Mouse (Mus musculus): Measurements from ENCODE around the gene Lrrc57.
"Not testable (repeated sequence)": the region's sequence is repeated elsewhere in the genome, so short reads cannot be mapped to it uniquely, and the experiment has no call there.

The Lrrc57 gene

DNA sequence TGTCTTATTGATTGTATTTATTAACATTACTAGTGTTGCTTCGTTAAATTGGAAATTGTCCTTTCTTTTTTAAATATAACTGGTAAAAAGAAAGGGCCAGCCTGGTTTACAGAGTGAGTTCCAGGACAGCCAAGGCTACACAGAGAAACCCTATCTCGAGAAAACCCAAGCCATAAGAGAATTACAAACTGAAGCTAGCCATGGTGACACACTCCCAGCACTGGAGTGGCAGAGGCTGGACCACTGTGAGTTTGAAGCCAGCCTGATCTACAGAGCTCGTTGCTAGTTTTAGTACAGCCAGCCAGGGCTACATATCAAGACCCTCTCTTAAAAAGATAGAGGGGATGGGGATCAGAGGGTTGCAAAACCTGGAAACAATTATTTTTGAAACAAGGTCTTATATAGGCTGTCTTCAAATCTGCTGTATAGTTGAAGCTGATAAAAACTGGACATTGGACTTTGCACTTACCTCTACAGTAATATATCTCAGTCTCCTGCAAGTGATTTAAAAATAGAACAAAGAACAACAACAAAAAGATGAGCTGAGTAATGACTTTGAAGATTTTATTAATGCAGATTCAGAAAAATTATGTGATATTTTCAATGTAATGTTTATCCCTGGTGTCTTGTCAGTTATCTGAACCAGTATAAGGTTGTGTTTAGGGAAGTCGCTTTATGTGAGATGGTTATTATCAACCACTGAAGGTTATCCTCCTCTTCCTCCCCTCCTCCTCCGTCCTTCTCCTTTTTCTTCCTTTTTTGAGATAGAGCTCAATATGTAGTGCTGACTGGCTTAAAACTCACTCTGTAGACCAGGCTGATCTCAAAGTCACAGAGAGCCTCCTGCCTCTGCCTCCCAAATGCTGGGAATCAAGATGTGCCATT, 7.2 kb upstream of the Lrrc57 start:
- in situ Hi-C loops (cut with MboI; ENCODE audit: unreplicated experiment in 2 of 2): no loop called here

DNA sequence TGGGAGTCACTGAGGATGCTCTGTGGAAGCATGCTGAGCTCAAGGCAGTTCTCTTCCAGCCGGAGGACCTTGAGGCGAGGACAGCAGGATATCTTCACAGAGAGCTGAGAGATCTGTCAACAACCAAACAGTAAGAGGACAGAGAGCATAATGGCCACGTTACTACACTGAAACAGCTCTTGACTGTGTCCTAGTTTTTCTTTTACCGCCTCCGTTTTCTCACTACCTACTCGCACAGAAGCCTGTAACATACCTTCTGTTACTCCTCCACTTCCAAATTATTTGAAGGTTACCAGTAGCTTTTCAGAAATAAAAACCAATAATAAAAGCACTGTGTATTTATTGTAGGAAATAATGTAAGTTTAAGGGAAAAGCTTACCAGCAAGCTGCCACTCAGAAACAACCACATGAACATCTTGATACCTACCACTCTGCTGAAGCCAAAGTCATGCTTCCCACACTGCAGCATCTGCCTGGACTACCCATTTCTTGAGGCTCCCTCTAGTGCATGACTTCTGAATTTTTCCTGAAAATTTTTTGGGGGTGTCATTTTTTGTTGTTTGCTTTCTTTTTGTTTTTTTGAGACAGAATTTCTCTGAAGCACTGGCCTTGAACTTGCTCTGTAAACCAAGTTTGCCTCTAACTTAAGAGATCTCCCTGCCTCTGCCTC, 3.2 kb downstream of the Lrrc57 start:
- in situ Hi-C loops (cut with MboI; ENCODE audit: unreplicated experiment in 2 of 2): no loop called here

DNA sequence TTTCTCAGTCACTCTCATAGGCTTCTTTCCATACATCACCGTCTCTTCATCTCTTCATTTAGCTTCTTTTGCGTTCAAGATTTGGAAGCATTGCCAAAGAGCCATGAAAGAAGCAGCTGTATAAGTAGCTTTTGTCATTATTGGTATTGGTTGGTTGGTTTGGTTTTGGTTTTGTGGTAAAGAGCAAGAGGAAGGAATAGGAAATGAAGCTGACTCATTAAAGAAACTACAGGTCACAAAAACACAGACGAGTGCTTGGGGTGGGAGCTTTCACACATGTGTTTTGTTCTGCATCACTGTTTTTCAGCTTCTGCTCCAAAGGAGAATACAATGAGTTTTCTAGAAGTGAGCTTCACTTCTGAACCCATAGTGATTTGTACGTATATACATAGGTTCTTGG, 9.8 kb downstream of the Lrrc57 start:
- in situ Hi-C loops (cut with MboI; ENCODE audit: unreplicated experiment in 2 of 2): no loop called here

DNA sequence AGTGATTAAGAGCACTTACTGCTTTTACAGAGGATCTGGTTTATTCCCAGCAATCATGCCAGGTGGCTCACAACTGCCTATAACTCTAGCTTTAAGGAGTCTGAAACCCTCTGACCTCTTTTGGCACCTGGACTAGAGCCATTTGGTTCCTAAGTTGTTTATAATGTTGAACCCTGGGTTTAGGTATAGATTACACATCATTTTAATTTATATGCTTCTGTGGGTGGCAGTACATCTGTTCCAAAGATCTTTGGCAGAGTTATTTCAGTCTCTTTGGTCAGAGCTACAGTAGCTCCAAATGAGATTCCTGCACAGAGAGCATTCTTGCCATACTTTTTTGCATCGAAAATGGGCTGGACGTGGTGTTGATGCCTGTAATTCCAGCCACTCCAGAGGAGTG, 11.6 kb downstream of the Lrrc57 start:
- in situ Hi-C loops (cut with MboI; ENCODE audit: unreplicated experiment in 2 of 2): no loop called here

DNA sequence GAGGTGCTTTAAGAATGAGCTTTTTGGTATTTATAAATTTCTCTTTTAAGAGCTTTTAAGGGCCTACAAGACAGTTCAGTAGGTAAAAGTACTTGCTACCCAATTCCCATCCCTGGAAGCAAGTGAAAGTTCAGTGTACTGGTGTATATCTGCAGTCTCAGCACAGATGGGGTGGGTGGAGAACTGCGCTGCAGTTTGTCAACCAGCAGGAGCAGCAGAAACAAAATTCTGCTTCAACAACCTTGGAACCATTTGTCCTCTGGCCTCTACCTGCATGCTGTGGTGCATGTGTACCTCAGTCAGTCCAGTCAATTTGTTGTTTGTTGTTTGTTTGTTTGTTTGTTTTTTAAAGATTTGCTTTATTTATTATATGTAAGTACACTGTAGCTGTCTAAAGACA, 17.1 kb downstream of the Lrrc57 start:
- in situ Hi-C loops (cut with MboI; ENCODE audit: unreplicated experiment in 2 of 2): no loop called here

DNA sequence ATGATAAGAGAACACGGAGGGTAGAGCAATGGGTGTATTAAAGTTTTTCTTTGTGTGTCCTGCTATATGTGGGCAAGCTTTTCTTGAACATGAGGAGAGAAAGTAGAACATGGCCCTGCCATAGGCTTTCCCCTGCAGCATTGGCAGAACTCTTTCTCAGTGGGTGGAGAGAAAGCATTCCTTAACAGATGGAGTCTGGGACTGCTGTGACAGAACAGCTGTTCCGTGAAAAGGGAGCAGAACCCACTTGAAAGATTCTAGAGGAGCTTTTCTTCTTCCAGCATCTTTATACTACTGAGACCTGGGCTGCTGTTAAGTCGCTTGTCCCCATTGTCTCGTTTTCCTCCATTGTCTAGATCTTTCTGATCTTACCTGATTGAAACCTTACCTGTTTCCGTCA, 19.6 kb downstream of the Lrrc57 start:
- in situ Hi-C loops (cut with MboI; ENCODE audit: unreplicated experiment in 2 of 2): no loop called here

DNA sequence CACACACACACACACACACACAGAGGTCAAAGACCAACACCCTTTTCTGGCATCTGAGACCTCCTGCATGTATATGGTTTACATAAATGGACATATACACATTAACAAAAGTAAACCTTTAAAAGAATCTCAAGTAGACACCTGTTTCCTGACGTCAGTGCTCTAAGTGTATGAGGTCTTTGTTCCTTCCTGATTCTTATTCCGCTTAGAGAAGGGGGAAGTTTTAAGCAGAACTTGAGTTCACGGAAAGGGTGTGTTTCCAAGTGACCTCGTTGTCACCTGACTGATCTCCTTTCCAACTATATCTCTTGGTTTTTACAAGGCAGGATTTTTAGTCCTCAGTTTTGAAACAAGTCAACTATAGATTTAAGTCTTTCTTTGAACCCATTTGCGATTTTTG, 31.0 kb downstream of the Lrrc57 start:
- in situ Hi-C loops (cut with MboI; ENCODE audit: unreplicated experiment in 2 of 2): no loop called here

DNA sequence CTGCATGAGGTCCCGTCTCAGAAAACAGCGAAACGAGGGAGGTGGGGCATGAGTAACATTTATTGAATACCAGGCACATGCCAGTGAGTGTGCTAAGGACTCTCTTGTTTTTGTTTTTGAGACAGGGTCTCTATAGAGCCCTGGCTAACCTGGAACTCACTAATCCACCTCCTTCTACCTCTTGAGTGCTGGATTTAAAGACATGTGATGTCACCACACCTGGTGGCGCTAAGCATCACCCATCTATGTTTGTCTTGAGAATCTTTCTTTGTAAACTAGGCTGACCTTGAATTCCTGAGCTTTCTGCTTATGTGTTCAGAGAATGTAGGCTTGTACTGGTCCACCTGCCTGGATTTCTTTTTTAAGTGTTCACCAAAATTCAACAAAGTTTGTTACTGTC, 31.5 kb downstream of the Lrrc57 start:
- in situ Hi-C loops (cut with MboI; ENCODE audit: unreplicated experiment in 2 of 2): no loop called here

DNA sequence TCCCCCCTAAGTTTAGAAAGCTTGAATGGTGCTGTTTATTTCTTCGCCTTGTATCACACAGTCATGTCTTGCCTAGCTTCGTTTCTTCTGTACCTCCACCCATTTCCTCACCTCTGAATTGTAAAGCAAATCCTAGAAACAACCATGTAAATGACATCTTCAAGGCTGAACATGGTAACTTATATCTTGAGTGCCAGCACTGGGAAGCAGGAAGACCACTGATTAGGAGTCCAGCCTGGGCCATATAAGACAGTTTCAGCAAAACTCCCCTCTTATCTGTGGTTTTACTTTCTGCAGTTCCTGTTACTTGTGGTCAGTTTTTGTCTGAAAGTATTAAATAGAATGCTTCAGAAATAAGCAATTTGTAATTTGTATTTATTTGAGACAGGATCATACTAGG, 33.3 kb downstream of the Lrrc57 start:
- in situ Hi-C loops (cut with MboI; ENCODE audit: unreplicated experiment in 2 of 2): no loop called here

DNA sequence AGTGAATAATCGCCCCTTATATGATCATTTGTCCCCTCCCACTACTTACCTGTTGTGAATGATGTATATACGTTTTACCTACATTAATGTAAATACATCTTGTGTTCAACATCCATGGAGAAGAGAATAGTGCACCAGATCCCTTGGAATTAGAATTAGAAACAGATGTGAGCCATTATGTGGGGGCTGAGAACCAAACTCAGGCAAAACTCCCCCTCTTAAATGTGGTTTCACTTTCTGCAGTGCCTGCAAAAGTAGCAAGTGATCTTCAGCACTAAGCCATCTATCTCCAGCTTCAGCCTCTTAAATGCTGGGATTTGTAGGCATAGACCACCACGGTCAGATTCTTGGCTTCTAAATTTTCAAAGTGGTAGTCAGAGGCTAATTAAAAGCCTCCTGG, 34.2 kb downstream of the Lrrc57 start:
- in situ Hi-C loops (cut with MboI; ENCODE audit: unreplicated experiment in 2 of 2): no loop called here

DNA sequence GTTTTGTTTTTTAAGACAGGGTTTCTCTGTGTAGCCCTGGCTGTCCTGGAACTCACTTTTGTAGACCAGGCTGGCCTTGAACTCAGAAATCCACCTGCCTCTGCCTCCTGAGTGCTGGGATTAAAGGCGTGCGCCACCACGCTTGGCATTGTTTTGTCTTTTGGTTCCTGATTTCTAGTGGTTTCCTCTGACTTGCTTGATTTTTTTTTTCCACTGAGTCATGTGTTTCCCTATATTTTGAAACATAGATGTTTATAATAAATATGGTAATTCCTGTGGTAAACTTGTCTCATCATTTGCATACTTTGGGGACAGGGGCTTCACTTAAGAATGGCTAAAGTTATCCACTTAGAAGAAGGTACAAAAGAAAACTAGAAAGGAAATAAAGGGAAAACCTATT, 37.2 kb downstream of the Lrrc57 start:
- in situ Hi-C loops (cut with MboI; ENCODE audit: unreplicated experiment in 2 of 2): not testable (repeated sequence)

DNA sequence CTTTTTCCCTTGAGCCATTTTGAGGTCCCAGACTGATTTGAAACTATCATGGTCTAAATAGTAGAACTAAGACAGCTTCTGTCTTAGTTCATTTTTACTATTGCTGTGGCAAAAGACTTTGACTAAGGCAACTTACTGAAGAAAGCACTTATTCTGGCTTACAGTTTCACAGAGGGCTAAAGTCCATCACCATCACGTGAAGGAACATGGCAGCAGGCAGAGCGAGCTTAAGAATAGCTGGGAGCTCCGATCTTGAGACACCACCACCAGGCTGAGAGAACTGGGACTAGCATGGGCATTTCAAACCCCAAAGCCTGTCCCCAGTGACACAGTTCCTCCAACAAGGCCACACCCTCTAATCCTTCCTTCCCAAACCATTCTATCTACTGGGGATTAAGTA, 38.2 kb downstream of the Lrrc57 start:
- in situ Hi-C loops (cut with MboI; ENCODE audit: unreplicated experiment in 2 of 2): no loop called here

DNA sequence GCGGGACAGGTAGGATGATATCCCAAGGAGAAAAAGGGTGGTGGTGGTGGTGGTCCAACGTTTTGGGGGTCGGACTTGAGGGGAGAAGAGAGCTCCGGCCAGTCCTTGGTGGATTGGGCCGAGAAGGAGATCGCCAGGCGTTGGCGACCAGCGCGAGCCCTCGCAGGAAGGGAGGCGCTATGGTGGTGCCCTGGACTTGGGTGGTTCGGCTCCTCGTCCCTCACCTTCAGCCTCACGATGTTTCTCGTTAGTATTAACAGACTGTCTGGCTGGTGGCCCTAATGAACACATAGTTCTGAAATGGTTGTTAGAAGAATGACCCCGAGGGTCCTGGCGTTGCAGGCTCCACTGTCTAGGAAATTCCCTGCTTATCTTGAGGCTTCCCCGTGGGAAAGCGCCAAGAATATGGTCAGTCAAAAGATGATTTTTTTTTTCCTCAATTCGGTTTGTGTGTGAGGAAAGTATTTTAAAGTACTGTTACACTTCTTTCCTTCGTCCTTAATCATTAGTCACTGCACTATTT, 41.5 kb downstream of the Lrrc57 start:
- in situ Hi-C loops (cut with MboI; ENCODE audit: unreplicated experiment in 2 of 2): no loop called here

DNA sequence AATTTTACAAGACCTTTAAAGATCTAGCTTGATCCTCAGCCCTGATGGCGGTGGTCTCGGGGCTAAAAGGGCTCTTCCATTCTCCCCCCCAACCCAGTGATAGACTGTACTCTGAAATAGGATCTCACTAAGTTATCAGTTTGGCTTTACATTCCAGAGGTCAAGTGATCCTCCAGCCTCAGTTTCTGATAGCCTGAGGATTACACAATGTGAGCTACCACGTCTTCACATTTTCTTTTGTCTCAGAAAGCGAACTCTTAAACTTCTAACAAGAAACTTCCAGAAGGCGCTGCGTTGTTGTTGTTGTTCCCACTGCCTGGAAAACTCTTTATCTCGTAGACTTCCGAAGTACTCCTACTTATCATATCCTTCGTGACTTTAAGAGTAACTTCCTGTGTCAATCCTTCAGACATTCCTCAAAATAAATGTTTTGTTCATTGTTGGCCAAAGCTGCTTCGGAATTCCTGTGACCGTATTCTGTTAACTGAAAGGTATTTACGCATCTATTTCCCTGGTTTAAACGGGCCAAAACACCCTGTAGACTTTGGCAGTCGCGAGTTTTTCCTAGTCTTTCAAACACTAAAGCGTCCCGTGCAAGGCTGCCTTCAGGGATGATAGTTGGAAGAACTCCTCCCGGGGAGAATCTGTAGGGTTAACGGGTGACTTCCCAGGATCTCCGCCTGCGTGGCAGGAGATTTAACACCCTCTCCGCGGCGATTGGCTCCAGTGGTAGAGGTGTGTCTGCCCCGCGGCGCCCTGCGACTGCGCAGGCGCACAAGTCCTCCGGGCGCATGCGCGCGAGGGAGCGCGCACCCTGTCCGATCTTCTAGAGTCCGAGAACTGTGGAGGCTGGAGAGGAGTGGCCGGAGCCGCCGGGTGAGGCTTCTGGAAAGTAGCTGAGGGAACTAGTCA, 42.2 kb downstream of the Lrrc57 start, which contains the start of gene Snap23:
Gene Snap23, plus strand, starts transcription at position 786 of the 912 bp plus-strand sequence.
- in situ Hi-C loops (cut with MboI; ENCODE audit: unreplicated experiment in 2 of 2): no loop called here

DNA sequence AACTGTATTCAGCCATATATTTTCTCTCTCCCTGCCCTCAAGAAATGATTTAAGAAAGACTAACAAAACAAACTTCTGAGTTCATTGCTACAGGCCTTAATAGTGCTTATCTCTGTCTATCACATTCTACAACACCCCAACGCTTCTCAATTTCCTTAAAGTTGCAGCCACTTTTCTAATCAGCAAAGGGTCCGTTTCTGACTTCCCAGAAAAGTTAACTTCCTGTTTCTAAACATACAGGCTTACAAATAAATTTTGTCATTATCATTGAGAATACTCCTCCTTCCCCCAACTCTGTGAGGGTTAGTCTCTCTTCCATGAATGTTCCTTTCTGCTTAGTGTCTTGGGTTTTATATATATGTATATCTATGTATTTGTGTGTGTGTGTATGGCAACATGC, 44.0 kb downstream of the Lrrc57 start:
- in situ Hi-C loops (cut with MboI; ENCODE audit: unreplicated experiment in 2 of 2): no loop called here

DNA sequence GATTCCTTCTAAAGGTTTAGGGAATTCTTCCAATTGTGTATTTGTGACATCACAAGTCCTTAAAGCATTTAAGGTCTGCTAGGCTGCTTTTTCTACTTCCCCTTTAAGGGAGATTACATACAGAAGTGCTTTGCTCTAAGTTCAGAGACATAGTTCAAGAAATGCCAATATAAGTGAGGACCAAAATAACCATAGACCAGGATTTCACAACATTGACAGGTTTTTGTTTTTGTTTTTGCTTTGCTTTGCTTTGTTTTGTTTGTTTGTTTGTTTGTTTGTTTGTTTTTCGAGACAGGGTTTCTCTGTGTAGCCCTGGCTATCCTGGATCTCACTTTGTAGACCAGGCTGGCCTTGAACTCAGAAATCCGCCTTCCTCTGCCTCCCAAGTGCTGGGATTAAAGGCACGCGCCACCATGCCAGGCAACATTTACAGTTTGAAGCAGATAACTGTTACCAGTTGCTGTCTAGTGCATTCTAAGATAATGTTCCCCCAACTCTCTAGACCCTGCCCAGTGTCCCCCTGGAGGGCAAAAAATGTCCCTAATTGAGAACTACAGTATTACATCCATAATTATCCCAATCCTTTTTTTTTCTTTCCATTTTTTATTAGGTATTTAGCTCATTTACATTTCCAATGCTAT, 44.7 kb downstream of the Lrrc57 start:
- in situ Hi-C loops (cut with MboI; ENCODE audit: unreplicated experiment in 2 of 2): not testable (repeated sequence)

DNA sequence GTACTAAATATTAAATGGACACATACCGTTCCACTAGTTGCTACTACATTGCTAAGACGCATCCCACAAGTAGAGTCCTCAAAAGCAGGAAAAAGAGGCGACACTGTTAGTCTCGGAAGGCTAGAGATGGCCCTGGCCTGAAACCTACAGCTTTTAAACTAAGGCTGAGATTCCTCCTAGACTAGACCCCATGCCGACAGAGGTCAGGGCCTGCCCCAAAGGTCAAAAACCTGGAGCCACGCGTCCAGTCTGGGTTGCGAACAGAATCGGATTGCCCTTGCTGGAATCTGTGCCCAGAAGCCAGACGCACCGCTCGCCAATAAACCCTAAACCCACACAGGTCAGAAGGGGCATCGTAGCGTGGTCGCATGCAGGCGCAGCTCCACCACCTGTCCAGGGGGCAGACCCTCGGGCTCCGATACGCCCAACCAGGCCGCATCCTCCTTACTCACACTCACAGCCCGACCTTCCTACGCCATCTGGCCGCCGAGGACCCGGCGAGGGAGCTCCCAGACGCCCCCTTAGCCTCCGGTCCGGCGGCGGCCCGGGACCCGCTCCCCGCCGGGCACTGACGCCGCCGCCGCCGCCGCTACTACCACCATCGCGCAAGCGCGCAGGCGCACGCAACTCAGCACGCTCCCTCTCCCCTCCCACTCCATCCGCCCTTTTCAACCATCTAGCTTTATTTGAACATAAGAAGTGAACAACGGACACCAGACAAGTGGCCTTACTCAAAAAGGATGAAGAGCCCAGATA, 45.9 kb downstream of the Lrrc57 start, which contains the start of gene Zfp106:
Gene Zfp106, minus strand, starts transcription at position 609 of the 756 bp plus-strand sequence.
- in situ Hi-C loops (cut with MboI; ENCODE audit: unreplicated experiment in 2 of 2): no loop called here

DNA sequence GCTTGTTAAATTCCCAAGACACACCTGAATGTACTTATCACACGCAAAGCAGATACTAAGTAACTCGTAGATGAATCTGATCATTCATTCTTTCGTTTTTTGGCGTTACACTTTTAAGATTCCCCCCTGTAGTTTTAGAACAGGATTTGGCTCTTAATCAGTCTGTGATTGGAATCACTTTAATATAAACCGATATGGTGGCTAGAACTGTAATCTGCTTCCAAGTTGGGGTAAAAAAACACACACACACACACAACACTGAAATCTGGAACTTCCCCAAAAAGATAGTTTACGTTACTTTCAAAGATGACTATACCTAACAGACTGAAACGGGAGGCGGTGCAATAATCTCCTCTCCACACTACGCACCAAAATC, 46.5 kb downstream of the Lrrc57 start:
- in situ Hi-C loops (cut with MboI; ENCODE audit: unreplicated experiment in 2 of 2): no loop called here

DNA sequence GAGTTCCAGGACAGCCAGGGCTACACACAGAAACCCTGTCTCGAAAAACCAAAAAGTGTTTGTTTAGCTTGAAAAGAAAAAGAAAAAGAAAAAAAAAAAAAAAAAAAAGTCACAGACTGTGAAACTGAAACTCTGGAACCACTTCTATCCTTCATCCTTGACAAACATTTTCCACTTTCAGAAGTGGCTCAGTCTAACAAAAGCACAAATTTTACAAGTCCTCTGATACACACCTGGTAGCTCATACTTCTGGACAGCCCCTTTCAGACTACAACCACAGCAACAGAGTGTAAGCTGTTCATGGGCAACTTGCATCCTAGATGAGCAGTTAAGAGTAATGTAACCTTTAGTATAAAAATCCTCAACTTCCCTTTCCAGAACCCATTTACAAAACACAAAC, 47.8 kb downstream of the Lrrc57 start:
- in situ Hi-C loops (cut with MboI; ENCODE audit: unreplicated experiment in 2 of 2): no loop called here

DNA sequence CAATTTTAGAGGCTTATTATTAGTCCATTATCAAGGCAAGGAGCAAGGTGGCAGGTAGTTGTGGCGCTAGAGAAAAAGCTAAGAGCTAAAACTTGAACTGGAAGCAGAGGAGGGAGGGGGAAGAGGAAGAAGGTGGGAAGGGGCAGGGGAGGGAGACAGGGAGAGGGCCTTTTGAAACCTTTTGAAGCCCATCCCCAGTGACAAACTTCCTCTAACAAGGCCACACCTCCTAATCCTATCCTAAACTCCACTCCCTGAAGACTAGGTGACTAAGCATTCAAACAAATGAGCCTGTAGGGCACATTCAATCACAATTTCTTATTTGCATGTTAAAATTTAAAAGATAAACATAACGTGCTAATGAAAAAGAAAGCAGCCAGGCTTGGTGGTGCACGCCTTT, 50.5 kb downstream of the Lrrc57 start:
- in situ Hi-C loops (cut with MboI; ENCODE audit: unreplicated experiment in 2 of 2): no loop called here
